8 mouse cellular contexts compared by ENCODE assay signal in the genomic region with DNA sequence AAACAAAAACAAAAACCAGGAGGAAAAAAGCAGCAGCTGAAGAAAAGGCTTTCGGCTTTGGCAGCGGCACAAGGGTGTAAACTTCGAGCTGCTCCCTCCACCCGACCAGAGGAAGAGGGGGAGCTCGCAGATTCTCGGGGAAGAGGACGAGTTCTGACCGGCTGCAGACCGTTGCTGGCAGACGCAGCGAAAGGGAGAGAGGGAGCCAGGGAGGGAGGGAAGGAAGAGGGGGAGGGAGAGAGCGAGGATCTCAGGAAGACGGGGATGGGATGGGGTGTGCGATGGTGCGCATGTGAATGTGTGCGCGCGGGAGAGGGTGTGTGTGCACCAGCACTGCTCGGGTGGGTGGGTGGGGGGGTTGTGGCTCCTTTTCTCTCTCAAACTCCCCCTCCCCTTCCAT. TPM values are rescaled to one million over a fixed set of nuclear protein-coding genes. Genes with fewer than 3 reads are reported as not detected.
DNase-seq lines count a peak whose midpoint lies in the region; ATAC-seq and TF ChIP-seq lines count a peak whose summit lies in the region.

No protein-coding gene starts in this region.

- H3K4me2 ChIP-seq in heart, embryonic 13.5 days = peak overlapping the region; percentile 68
- peak overlapping the region; percentile 41 for H3K4me2 ChIP-seq in kidney, postnatal 0 days (ENCODE audit: low read length)
- H3K4me2 ChIP-seq in liver, embryonic 12.5 days = peak overlapping the region; percentile 37
- peak overlapping the region; percentile 47 for H3K4me2 ChIP-seq in neural tube, embryonic 14.5 days (ENCODE audit: low read depth, low read length)

- H3K4me1 ChIP-seq in heart, embryonic 13.5 days = peaks cover 70% of the 10 kb centered on the region
- H3K4me1 ChIP-seq in kidney, postnatal 0 days (replicated peaks; ENCODE audit: insufficient read depth, low read length) = peaks cover 15% of the 10 kb centered on the region
- H3K4me1 ChIP-seq in liver, embryonic 12.5 days = peaks cover 24% of the 10 kb centered on the region
- peaks cover 17% of the 10 kb centered on the region; the same call in 1 of the 2 replicates for H3K4me1 ChIP-seq in neural tube, embryonic 14.5 days (ENCODE audit: control insufficient read depth, insufficient read depth, low read length)

- no peak for ATAC-seq in heart, embryonic 13.5 days (ENCODE audit: extremely low read depth, insufficient number of reproducible peaks, low FRiP score, low TSS enrichment)
- ATAC-seq in kidney, postnatal 0 days (replicated peaks; ENCODE audit: low FRiP score, low read depth) = peak; percentile 68
- ATAC-seq in liver, embryonic 12.5 days = no peak
- peak; percentile 85 for ATAC-seq in neural tube, embryonic 14.5 days (ENCODE audit: low read depth)

- whole genome bisulfite sequencing in heart, embryonic 13.5 days = 2% methylated on average over 19 of the region's 19 CpGs
- 2% methylated on average over 16 of the region's 19 CpGs for WGBS in kidney, postnatal 0 days
- WGBS in liver, embryonic 12.5 days (ENCODE audit: insufficient replicate concordance) = under 1% methylated on average over 19 of the region's 19 CpGs
- WGBS in neural tube, embryonic 14.5 days = 1% methylated on average over 19 of the region's 19 CpGs

- TF ChIP-seq CTCF in kidney, postnatal 0 days (IDR thresholded peaks at IDR 0.05; ENCODE audit: low read depth) = no peak

- H3K4me3 ChIP-seq in heart, embryonic 13.5 days = peak overlapping the region; percentile 45
- peak overlapping the region; percentile 27 for H3K4me3 ChIP-seq in kidney, postnatal 0 days (replicated peaks; ENCODE audit: low read depth, low read length)
- H3K4me3 ChIP-seq in liver, embryonic 12.5 days = peak overlapping the region; percentile 3; the same call in 1 of the 2 replicates
- H3K4me3 ChIP-seq in neural tube, embryonic 14.5 days (ENCODE audit: low read depth, low read length) = peak overlapping the region; percentile 19

- peak overlapping the region; percentile 72 for H3K9ac ChIP-seq in heart, embryonic 13.5 days
- H3K9ac ChIP-seq in kidney, postnatal 0 days (ENCODE audit: low read depth, low read length) = peak overlapping the region; percentile 31; the same call in 1 of the 2 replicates
- H3K9ac ChIP-seq in liver, embryonic 12.5 days = no peak overlapping the region
- no peak overlapping the region; the same call in 1 of the 2 replicates for H3K9ac ChIP-seq in neural tube, embryonic 14.5 days (replicated peaks; ENCODE audit: low read depth, low read length)

- H3K27me3 ChIP-seq in heart, embryonic 13.5 days (replicated peaks) = peaks cover 94% of the 10 kb centered on the region
- H3K27me3 ChIP-seq in kidney, postnatal 0 days (ENCODE audit: insufficient read depth, low read length) = peaks cover 53% of the 10 kb centered on the region
- peaks cover 100% of the 10 kb centered on the region for H3K27me3 ChIP-seq in liver, embryonic 12.5 days (replicated peaks)
- peaks cover 30% of the 10 kb centered on the region for H3K27me3 ChIP-seq in neural tube, embryonic 14.5 days (ENCODE audit: control insufficient read depth, insufficient read depth, low read length)

- H3K27ac ChIP-seq in heart, embryonic 13.5 days (replicated peaks) = peak overlapping the region; percentile 81
- no peak overlapping the region for H3K27ac ChIP-seq in kidney, postnatal 0 days
- H3K27ac ChIP-seq in liver, embryonic 12.5 days = no peak overlapping the region
- H3K27ac ChIP-seq in neural tube, embryonic 14.5 days (ENCODE audit: low read depth, low read length) = peak overlapping the region; percentile 90

- peaks cover 10% of the 10 kb centered on the region; the same call in 1 of the 2 replicates for H3K36me3 ChIP-seq in heart, embryonic 13.5 days
- H3K36me3 ChIP-seq in kidney, postnatal 0 days (ENCODE audit: insufficient read depth, low read length) = no peaks in the 10 kb centered on the region
- H3K36me3 ChIP-seq in liver, embryonic 12.5 days = no peaks in the 10 kb centered on the region
- no peaks in the 10 kb centered on the region for H3K36me3 ChIP-seq in neural tube, embryonic 14.5 days (ENCODE audit: control insufficient read depth, insufficient read depth, low read length)

- H3K9me3 ChIP-seq in heart, embryonic 13.5 days = no peaks in the 10 kb centered on the region
- H3K9me3 ChIP-seq in kidney, postnatal 0 days (replicated peaks; ENCODE audit: low read length) = no peaks in the 10 kb centered on the region
- no peaks in the 10 kb centered on the region for H3K9me3 ChIP-seq in liver, embryonic 12.5 days (replicated peaks)
- H3K9me3 ChIP-seq in neural tube, embryonic 14.5 days (ENCODE audit: control insufficient read depth, low read length) = no peaks in the 10 kb centered on the region

- DNase-seq in A20 (ENCODE audit: low read depth, low spot score) = peak; percentile 10
- DNase-seq in adrenal gland, postnatal 10 days = peak; percentile 70
- DNase-seq in fat pad, adult 2 months (ENCODE audit: extremely low read depth, low read depth, low spot score) = peak; percentile 68
- DNase-seq in kidney, postnatal 0 days (ENCODE audit: low spot score) = peak; percentile 93
- DNase-seq in natural killer cell, adult 2 months (ENCODE audit: low spot score in 2 of 2) = no peak

RNA-seq across cellular contexts. Expression of a gene that starts 26.3 kb away (rescaled TPM):
- 100 to 1,000 TPM; 145 to 200 TPM for total RNA-seq in adrenal gland, postnatal 10 days (2021)
- polyA plus RNA-seq in heart, embryonic 13.5 days (2015; fragmentation: Nextera tagmentation; extraction: Ambion mirVana) = 10.0 and 11.7 TPM in 2 replicates
- polyA plus RNA-seq in kidney, postnatal 0 days (2015; fragmentation: Nextera tagmentation; extraction: Ambion mirVana) = 21.1 and 22.3 TPM in 2 replicates
- 2.8 and 2.9 TPM in 2 replicates for polyA plus RNA-seq in liver, embryonic 12.5 days (2016; fragmentation: Nextera tagmentation; extraction: Ambion mirVana)
- 68.2 and 91.5 TPM in 2 replicates for polyA plus RNA-seq in neural tube, embryonic 14.5 days (2014; fragmentation: Nextera tagmentation; extraction: Ambion mirVana)

RNA-seq across cellular contexts. Expression of a gene that starts 48.8 kb away (rescaled TPM):
- total RNA-seq in adrenal gland, postnatal 10 days (2021) = 1 to 10 TPM; 5.0 to 6.9 TPM
- polyA plus RNA-seq in heart, embryonic 13.5 days (2015; fragmentation: Nextera tagmentation; extraction: Ambion mirVana) = 6.3 and 6.6 TPM in 2 replicates
- polyA plus RNA-seq in kidney, postnatal 0 days (2015; fragmentation: Nextera tagmentation; extraction: Ambion mirVana) = 7.0 and 7.4 TPM in 2 replicates
- 3.4 and 4.3 TPM in 2 replicates for polyA plus RNA-seq in liver, embryonic 12.5 days (2016; fragmentation: Nextera tagmentation; extraction: Ambion mirVana)
- polyA plus RNA-seq in neural tube, embryonic 14.5 days (2014; fragmentation: Nextera tagmentation; extraction: Ambion mirVana) = 12.3 and 16.9 TPM in 2 replicates

RNA-seq across cellular contexts. Expression of a gene that starts 51.0 kb away (rescaled TPM):
- total RNA-seq in adrenal gland, postnatal 10 days (2021) = under 1 TPM; 0.51 to 0.88 TPM
- 7.8 and 8.9 TPM in 2 replicates for polyA plus RNA-seq in heart, embryonic 13.5 days (2015; fragmentation: Nextera tagmentation; extraction: Ambion mirVana)
- 1.9 and 2.5 TPM in 2 replicates for polyA plus RNA-seq in kidney, postnatal 0 days (2015; fragmentation: Nextera tagmentation; extraction: Ambion mirVana)
- 11.0 and 12.0 TPM in 2 replicates for polyA plus RNA-seq in liver, embryonic 12.5 days (2016; fragmentation: Nextera tagmentation; extraction: Ambion mirVana)
- 0.76 and 1.8 TPM in 2 replicates for polyA plus RNA-seq in neural tube, embryonic 14.5 days (2014; fragmentation: Nextera tagmentation; extraction: Ambion mirVana)

RNA-seq across cellular contexts. Expression of a gene that starts 57.5 kb away (rescaled TPM):
- 10 to 100 TPM; 39.2 to 40.0 TPM for total RNA-seq in adrenal gland, postnatal 10 days (2021)
- 50.2 and 52.3 TPM in 2 replicates for polyA plus RNA-seq in heart, embryonic 13.5 days (2015; fragmentation: Nextera tagmentation; extraction: Ambion mirVana)
- 51.0 and 54.3 TPM in 2 replicates for polyA plus RNA-seq in kidney, postnatal 0 days (2015; fragmentation: Nextera tagmentation; extraction: Ambion mirVana)
- 69.9 and 71.0 TPM in 2 replicates for polyA plus RNA-seq in liver, embryonic 12.5 days (2016; fragmentation: Nextera tagmentation; extraction: Ambion mirVana)
- polyA plus RNA-seq in neural tube, embryonic 14.5 days (2014; fragmentation: Nextera tagmentation; extraction: Ambion mirVana) = 33.1 and 39.8 TPM in 2 replicates

Comparison
In these comparisons a context has a peak if more than half of its experiments do, and no peak if none do; other contexts are left out.
1. DNase-seq: peak in A20 (single experiment), adrenal gland, postnatal 10 days (single experiment), fat pad, adult 2 months (single experiment) and kidney, postnatal 0 days (single experiment); none in natural killer cell, adult 2 months (0 of 2).
2. ATAC-seq: peak in kidney, postnatal 0 days (single experiment) and neural tube, embryonic 14.5 days (single experiment); none in heart, embryonic 13.5 days (single experiment) and liver, embryonic 12.5 days (single experiment).
3. H3K27ac ChIP-seq: peak in heart, embryonic 13.5 days (single experiment) and neural tube, embryonic 14.5 days (single experiment); none in kidney, postnatal 0 days (single experiment) and liver, embryonic 12.5 days (single experiment).
4. H3K9ac ChIP-seq: peak in heart, embryonic 13.5 days (single experiment) and kidney, postnatal 0 days (single experiment); none in liver, embryonic 12.5 days (single experiment) and neural tube, embryonic 14.5 days (single experiment).
5. Peak in every context shown above with its lines, with median percentiles within 50 percentile points of each other: H3K4me2 ChIP-seq and H3K4me3 ChIP-seq.